Mouse (Mus musculus): ENCODE data around the gene Cd248. TPM values are rescaled to one million over a fixed set of nuclear protein-coding genes. Genes with fewer than 3 reads are reported as not detected.

Cd248 gene
- polyA plus RNA-seq, 1 experiment from 2014 or later = 23.0 TPM

DNA sequence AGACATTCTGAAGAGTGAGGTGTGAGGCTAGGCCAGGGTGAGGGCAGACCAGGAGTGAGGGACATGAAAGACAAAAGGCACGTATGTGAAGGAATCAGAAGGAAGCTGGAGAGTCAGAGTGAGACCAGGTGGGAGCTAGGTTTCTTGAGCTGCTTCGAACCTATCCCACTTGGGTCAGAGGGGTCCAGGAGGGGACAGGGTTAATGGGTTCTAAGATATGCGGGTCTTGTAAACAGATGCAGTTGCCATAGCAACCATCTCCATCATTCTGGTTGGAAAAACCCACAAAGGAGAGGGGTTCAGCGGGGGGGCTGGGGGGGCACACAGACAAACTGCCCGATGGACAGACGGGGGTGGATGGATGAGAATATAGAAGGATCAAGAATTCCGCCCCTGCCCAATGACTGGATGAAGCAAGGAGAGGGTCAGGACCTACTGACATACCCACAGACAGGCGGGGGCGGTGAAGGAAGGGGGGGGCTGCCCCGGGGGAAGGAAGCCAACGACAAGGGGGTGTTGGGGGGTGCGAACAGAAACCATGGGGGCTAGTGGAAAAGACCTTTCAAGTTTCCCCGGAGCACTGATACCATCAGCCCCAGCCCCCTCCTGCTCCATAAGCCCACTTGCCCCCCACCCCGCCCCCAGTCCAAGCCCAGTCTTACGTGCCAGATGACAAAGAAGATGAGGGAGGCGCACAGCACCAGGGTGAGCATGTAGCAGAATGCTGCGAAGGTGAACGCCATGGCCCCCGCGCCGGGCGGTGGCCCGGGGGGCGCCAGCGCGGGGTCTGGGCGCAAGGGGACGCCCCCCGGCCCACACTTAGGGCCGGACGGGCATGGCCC, 29.9 kb downstream of the Cd248 start:
- TF ChIP-seq CTCF (IDR thresholded peaks at IDR 0.05; ENCODE audit: low read depth) = no peak
- Histone ChIP-seq H3K4me1 (replicated peaks; ENCODE audit: control insufficient read depth, insufficient read depth, low read length) (peaks cover 9% of the 10 kb centered on the region), H3K27me3 (replicated peaks; ENCODE audit: control insufficient read depth, insufficient read depth, low read length) (0 out of 2 replicates have a peak, but pooled peaks cover 3% of the 10 kb centered on the region), H3K9ac (ENCODE audit: low read depth, low read length) (peak overlapping the region; percentile 57), H3K4me3 (ENCODE audit: low read depth, low read length) (peak overlapping the region; percentile 38), H3K4me2 (replicated peaks; ENCODE audit: low read depth) (peak overlapping the region; percentile 89), H3K27ac (ENCODE audit: low read depth, low read length) (no peak overlapping the region), H3K36me3 (ENCODE audit: control insufficient read depth, insufficient read depth) (peaks cover 46% of the 10 kb centered on the region), H3K9me3 (ENCODE audit: control insufficient read depth) (no peaks in the 10 kb centered on the region)
- WGBS = 6% methylated on average over 23 of the region's 31 CpGs
- no peak for ATAC-seq

DNA sequence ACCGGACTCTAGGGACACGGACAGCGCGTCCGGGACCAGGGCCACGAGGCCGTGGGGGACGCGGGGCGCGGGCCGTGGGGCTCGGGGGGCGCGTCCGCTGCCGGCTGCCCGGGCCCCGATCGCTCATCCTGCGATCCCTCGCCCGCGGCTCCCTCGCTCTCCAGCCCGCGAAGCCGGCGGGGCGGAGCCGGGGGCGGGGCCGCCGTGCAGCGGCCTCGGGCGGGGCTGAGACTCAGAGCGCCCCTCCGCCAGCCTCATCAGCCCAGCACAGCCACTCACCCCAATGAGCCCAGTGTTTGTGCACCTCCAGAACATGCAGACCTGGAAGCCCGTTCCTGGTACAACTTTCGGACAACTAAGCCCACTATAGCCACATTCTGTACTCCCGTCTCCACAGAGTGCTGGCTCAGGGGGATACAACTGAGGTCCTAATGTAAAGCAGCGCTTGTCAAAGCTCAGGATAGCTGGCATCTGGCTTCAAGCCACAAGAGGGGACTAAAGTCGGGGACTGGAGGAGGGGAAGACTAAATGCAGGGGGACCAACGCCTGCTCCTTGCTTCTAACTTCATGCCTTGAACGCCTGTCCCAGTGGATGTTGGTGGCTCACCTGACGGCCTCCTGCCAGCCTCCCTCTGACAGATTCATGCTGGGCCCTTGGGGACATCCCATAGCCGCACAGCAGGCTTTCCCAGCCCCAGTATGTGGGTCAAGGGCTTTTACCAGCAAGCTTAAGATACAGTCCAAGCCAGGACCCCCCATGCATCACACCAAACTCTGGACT, 30.7 kb downstream of the Cd248 start, which contains the start of gene Cnih2:
Gene Cnih2, minus strand, starts transcription at position 159 of the 781 bp plus-strand sequence.
- no peak; the same call in 1 of the 2 replicates for ATAC-seq
- Histone ChIP-seq H3K4me2 (replicated peaks; ENCODE audit: low read depth) (peak within 1 kb of the TSS; percentile 89), H3K27ac (ENCODE audit: low read depth, low read length) (no peak within 1 kb of the TSS), H3K27me3 (replicated peaks; ENCODE audit: control insufficient read depth, insufficient read depth, low read length) (0 out of 2 replicates have a peak, but pooled peaks cover 3% of the 10 kb centered on the region), H3K9me3 (ENCODE audit: control insufficient read depth) (no peaks in the 10 kb centered on the region), H3K9ac (ENCODE audit: low read depth, low read length) (peak within 1 kb of the TSS; percentile 57), H3K4me1 (replicated peaks; ENCODE audit: control insufficient read depth, insufficient read depth, low read length) (peaks cover 9% of the 10 kb centered on the region), H3K36me3 (ENCODE audit: control insufficient read depth, insufficient read depth) (peaks cover 47% of the 10 kb centered on the region), H3K4me3 (ENCODE audit: low read depth, low read length) (peak within 1 kb of the TSS; percentile 38)
- TF ChIP-seq CTCF (IDR thresholded peaks at IDR 0.05; ENCODE audit: low read depth) = no peak
- 8% methylated on average over 33 of the region's 48 CpGs for WGBS

DNA sequence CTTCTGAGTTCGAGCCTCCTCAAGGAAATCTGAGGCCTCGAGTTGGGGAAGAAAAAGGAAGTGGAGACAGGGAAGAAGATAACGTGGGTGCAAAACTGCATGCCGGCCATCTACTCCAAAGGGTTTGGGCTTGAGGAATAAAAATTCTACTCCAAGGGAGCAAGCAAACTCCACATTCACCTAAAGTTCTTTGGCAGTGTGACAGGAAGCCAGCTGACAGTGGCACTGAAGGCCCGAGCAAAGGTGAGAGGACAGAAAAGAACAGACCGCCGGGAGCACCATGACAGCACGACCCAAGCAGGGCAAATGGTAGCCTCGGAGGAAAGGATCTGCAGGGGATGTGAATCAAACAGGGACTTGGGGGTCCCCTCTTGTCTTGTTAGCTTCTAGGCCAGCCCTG, 38.2 kb downstream of the Cd248 start:
- Histone ChIP-seq H3K4me1 (replicated peaks; ENCODE audit: control insufficient read depth, insufficient read depth, low read length) (0 out of 2 replicates have a peak, but pooled peaks cover 4% of the 10 kb centered on the region), H3K9ac (ENCODE audit: low read depth, low read length) (peak overlapping the region; percentile 72), H3K4me3 (ENCODE audit: low read depth, low read length) (peak overlapping the region; percentile 71), H3K9me3 (ENCODE audit: control insufficient read depth) (no peaks in the 10 kb centered on the region), H3K4me2 (replicated peaks; ENCODE audit: low read depth) (peak overlapping the region; percentile 84), H3K36me3 (ENCODE audit: control insufficient read depth, insufficient read depth) (peaks cover 63% of the 10 kb centered on the region), H3K27ac (ENCODE audit: low read depth, low read length) (peak overlapping the region; percentile 87; the same call in 1 of the 2 replicates), H3K27me3 (replicated peaks; ENCODE audit: control insufficient read depth, insufficient read depth, low read length) (no peaks in the 10 kb centered on the region)
- no peak for ATAC-seq
- no peak for TF ChIP-seq CTCF (IDR thresholded peaks at IDR 0.05; ENCODE audit: low read depth)
- WGBS = 2% methylated on average over 9 of the region's 9 CpGs

DNA sequence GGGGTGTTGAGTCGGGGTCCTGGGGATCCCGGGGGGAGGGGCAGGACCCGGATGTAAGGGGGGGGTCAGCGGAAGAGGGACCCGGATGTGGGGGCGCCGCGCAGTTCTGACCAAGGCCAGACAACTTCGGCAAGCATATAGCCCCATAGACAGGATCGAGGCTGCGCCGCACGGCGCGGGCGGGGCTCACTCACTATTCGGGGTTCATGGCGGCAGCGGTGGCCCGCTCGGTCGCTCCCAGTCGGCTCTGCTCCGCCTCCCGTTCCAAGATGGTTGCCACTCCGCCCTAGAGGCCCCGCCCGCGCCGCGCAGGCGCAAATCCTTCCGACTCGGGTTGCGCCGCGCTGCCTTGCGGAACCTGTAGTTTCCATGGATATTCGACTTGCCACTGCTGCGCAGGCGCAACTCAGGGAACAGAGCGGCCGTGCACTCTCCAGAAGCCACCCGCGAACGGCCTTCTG, 38.9 kb downstream of the Cd248 start, which contains the start of gene Rab1b:
Gene Rab1b, minus strand, starts transcription at position 342 of the 461 bp plus-strand sequence.
- H3K4me1 ChIP-seq (replicated peaks; ENCODE audit: control insufficient read depth, insufficient read depth, low read length) = 0 out of 2 replicates have a peak, but pooled peaks cover 4% of the 10 kb centered on the region
- no peak for TF ChIP-seq CTCF (IDR thresholded peaks at IDR 0.05; ENCODE audit: low read depth)
- no peaks in the 10 kb centered on the region for H3K27me3 ChIP-seq (replicated peaks; ENCODE audit: control insufficient read depth, insufficient read depth, low read length)
- H3K27ac ChIP-seq (ENCODE audit: low read depth, low read length) = peak within 1 kb of the TSS; percentile 87
- H3K9me3 ChIP-seq (ENCODE audit: control insufficient read depth) = no peaks in the 10 kb centered on the region
- peak within 1 kb of the TSS; percentile 84 for H3K4me2 ChIP-seq (replicated peaks; ENCODE audit: low read depth)
- peak; percentile 90 for ATAC-seq
- peak within 1 kb of the TSS; percentile 72 for H3K9ac ChIP-seq (ENCODE audit: low read depth, low read length)
- peak within 1 kb of the TSS; percentile 71 for H3K4me3 ChIP-seq (ENCODE audit: low read depth, low read length)
- 0% methylated on average over 40 of the region's 46 CpGs for WGBS
- peaks cover 63% of the 10 kb centered on the region for H3K36me3 ChIP-seq (ENCODE audit: control insufficient read depth, insufficient read depth)

DNA sequence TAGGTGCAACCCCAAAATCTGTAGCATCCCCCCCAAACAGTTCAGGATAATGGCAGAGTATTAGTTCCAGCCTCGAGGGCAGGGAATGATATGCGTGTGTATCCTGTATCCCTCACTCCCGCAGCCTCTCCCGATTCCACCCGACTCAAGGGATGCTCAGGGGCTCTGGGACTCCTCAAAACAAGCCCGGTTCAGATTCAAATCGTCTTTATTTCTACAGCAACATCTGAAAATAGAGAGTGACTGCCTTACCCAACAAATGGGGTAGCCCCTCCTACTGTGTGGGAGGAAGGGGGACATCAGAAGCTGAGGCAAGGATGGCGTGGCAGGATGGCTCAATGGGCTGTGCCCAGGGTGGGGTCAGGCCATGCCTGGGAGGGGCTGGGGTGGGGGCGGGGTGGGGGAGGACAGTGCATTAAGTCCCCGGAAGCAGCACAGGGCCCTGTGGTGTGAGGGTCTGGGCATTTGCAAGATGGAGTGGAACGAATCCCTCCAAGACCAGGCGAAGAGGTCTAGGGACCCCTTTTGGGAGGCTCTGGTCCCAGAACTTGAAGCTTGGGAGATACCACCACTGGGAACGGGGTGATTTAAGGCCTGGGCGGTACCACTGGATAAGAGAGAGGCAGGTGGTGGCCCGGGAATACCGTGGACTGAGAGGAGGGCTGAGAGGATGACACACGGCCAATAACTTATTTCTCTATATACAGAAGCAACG, 39.8 kb downstream of the Cd248 start:
- no peaks in the 10 kb centered on the region for H3K27me3 ChIP-seq (replicated peaks; ENCODE audit: control insufficient read depth, insufficient read depth, low read length)
- H3K4me2 ChIP-seq (replicated peaks; ENCODE audit: low read depth) = no peak overlapping the region
- no peak overlapping the region for H3K27ac ChIP-seq (ENCODE audit: low read depth, low read length)
- no peaks in the 10 kb centered on the region for H3K9me3 ChIP-seq (ENCODE audit: control insufficient read depth)
- ATAC-seq = peak; percentile 14
- peaks cover 59% of the 10 kb centered on the region for H3K36me3 ChIP-seq (ENCODE audit: control insufficient read depth, insufficient read depth)
- TF ChIP-seq CTCF (IDR thresholded peaks at IDR 0.05; ENCODE audit: low read depth) = no peak
- no peak overlapping the region; the same call in 1 of the 2 replicates for H3K4me3 ChIP-seq (ENCODE audit: low read depth, low read length)
- 62% methylated on average over 18 of the region's 18 CpGs for WGBS
- H3K4me1 ChIP-seq (replicated peaks; ENCODE audit: control insufficient read depth, insufficient read depth, low read length) = 0 out of 2 replicates have a peak, but pooled peaks cover 4% of the 10 kb centered on the region
- no peak overlapping the region for H3K9ac ChIP-seq (ENCODE audit: low read depth, low read length)

All from intestine, postnatal 0 days (tissue).